Mouse (Mus musculus): Measurements from ENCODE around the gene H2al1g. TPM values are rescaled to one million over a fixed set of nuclear protein-coding genes. Genes with fewer than 3 reads are reported as not detected.
A peak's percentile ranks its signal among the peaks of the same experiment; 100 is the strongest.
"Not testable (repeated sequence)": the region's sequence is repeated elsewhere in the genome, so short reads cannot be mapped to it uniquely, and the experiment has no call there.

The H2al1g gene
- not detected in 2 replicates for total RNA-seq (2014; rRNA removed; ENCODE audit: low replicate concordance)
- polyA plus RNA-seq (2015; fragmentation: Nextera tagmentation; extraction: Ambion mirVana): not detected in 2 replicates

DNA sequence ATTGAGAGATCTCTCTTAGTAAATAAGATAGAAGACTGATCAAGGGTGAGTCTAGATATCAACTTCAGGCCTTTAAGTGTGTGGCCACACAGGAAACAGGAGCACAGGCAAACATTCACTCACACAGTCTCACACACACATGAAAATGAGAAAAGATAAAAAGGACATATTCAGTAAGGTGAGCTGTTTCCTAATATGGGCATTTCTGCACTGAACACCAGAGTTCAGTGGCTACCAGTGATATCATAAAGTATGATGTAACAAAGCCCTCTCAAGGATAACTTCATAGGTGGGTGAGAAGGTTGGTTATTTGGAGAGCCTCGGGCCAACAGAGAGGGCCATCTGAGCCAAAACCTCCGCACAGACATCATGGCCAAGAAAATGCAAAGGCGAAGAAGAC, at the start of gene H2al1g:
H2al1g (plus strand) TSS at position 301 of the 400 bp plus-strand sequence.
- not testable (repeated sequence) for H3K4me2 ChIP-seq (ENCODE audit: low read depth, low read length); H3K9ac ChIP-seq (replicated peaks; ENCODE audit: low read depth, low read length); DNase-seq (ENCODE audit: low spot score); H3K4me3 ChIP-seq (ENCODE audit: low read depth, low read length); H3K36me3 ChIP-seq (replicated peaks; ENCODE audit: control insufficient read depth, insufficient read depth, low read length); H3K27ac ChIP-seq (ENCODE audit: low read depth); H3K4me1 ChIP-seq (ENCODE audit: control insufficient read depth, insufficient read depth); H3K27me3 ChIP-seq (ENCODE audit: control insufficient read depth, insufficient read depth, low read length); H3K9me3 ChIP-seq (replicated peaks; ENCODE audit: control insufficient read depth, low read length); ATAC-seq (ENCODE audit: insufficient read depth, low read depth)
- WGBS: no CpG with 5 or more reads among the region's 3 CpGs

DNA sequence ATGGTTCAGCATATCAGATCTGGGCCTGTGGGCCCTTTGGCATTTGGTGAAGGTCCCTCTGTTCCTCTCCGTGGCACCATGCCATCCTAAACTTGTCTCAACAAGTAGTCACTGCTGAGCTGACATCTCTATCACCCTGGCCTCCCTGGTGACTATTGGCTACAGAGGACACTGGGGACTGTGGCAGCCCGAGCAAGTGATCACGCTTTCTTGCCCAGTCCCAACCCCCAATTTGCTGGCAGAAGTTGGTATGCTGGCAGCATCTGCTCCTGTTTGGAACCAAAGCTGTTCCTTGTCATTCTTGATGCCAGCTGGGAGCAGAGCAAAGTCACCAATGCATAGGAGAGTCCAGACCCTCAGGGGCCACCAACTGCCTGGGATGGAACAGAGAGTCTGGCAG, 49.0 kb upstream of the H2al1g start:
- H3K9me3 ChIP-seq (replicated peaks; ENCODE audit: control insufficient read depth, low read length): no peaks in the 10 kb centered on the region
- no peaks in the 10 kb centered on the region for H3K27me3 ChIP-seq (ENCODE audit: control insufficient read depth, insufficient read depth, low read length)
- no peak overlapping the region for H3K9ac ChIP-seq (replicated peaks; ENCODE audit: low read depth, low read length)
- no peaks in the 10 kb centered on the region for H3K36me3 ChIP-seq (replicated peaks; ENCODE audit: control insufficient read depth, insufficient read depth, low read length)
- 75% methylated on average over 3 of the region's 3 CpGs for WGBS
- no peak overlapping the region for H3K4me2 ChIP-seq (ENCODE audit: low read depth, low read length)
- no peaks in the 10 kb centered on the region for H3K4me1 ChIP-seq (ENCODE audit: control insufficient read depth, insufficient read depth)
- DNase-seq (ENCODE audit: low spot score): no peak
- H3K27ac ChIP-seq (ENCODE audit: low read depth): no peak overlapping the region
- no peak overlapping the region for H3K4me3 ChIP-seq (ENCODE audit: low read depth, low read length)
- TF ChIP-seq CTCF (IDR thresholded peaks at IDR 0.05; ENCODE audit: low read depth) (no peak), EP300 (IDR thresholded peaks at IDR 0.05; ENCODE audit: low read depth) (no peak)
- ATAC-seq (ENCODE audit: insufficient read depth, low read depth): no peak

GRCm38 (mm10) chrX:11273190-11273589, 44.9 kb upstream of the H2al1g start:
- 69% methylated on average over 3 of the region's 3 CpGs for WGBS
- TF ChIP-seq EP300 (IDR thresholded peaks at IDR 0.05; ENCODE audit: low read depth) (no peak), CTCF (IDR thresholded peaks at IDR 0.05; ENCODE audit: low read depth) (no peak)
- H3K9me3 ChIP-seq (replicated peaks; ENCODE audit: control insufficient read depth, low read length): no peaks in the 10 kb centered on the region
- no peak for ATAC-seq (ENCODE audit: insufficient read depth, low read depth)
- H3K27me3 ChIP-seq (ENCODE audit: control insufficient read depth, insufficient read depth, low read length): no peaks in the 10 kb centered on the region; the same call in 1 of the 2 replicates
- no peak overlapping the region for H3K9ac ChIP-seq (replicated peaks; ENCODE audit: low read depth, low read length)
- no peak for DNase-seq (ENCODE audit: low spot score)
- H3K4me2 ChIP-seq (ENCODE audit: low read depth, low read length): no peak overlapping the region
- H3K36me3 ChIP-seq (replicated peaks; ENCODE audit: control insufficient read depth, insufficient read depth, low read length): no peaks in the 10 kb centered on the region
- H3K4me3 ChIP-seq (ENCODE audit: low read depth, low read length): no peak overlapping the region
- no peaks in the 10 kb centered on the region for H3K4me1 ChIP-seq (ENCODE audit: control insufficient read depth, insufficient read depth)
- no peak overlapping the region for H3K27ac ChIP-seq (ENCODE audit: low read depth)

DNA sequence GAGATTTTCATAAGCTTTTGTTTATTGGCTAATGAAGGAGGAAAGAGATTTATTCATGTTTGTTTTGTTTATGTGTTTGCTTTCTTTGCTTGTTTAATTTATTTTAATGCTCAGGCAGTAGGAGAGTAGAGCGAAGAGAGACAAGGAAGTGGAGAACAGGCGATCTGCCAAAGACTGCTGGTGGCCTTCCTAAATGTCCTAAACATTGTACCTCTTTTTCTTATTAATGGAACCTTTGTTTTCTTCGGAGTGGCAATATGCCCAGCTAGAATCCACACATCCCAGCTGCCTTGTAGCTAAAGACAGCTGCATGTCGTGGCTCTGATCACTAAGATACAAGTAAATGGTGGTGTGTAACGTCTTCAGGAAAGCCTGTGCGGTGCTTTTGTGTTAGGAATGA, 41.0 kb upstream of the H2al1g start:
- Histone ChIP-seq H3K9ac (replicated peaks; ENCODE audit: low read depth, low read length) (no peak overlapping the region), H3K9me3 (replicated peaks; ENCODE audit: control insufficient read depth, low read length) (no peaks in the 10 kb centered on the region), H3K4me1 (ENCODE audit: control insufficient read depth, insufficient read depth) (no peaks in the 10 kb centered on the region), H3K36me3 (replicated peaks; ENCODE audit: control insufficient read depth, insufficient read depth, low read length) (no peaks in the 10 kb centered on the region), H3K4me3 (ENCODE audit: low read depth, low read length) (no peak overlapping the region), H3K4me2 (ENCODE audit: low read depth, low read length) (no peak overlapping the region), H3K27ac (ENCODE audit: low read depth) (no peak overlapping the region), H3K27me3 (ENCODE audit: control insufficient read depth, insufficient read depth, low read length) (no peaks in the 10 kb centered on the region; the same call in 1 of the 2 replicates)
- no peak for ATAC-seq (ENCODE audit: insufficient read depth, low read depth)
- TF ChIP-seq EP300 (IDR thresholded peaks at IDR 0.05; ENCODE audit: low read depth): no peak
- no peak for TF ChIP-seq CTCF (IDR thresholded peaks at IDR 0.05; ENCODE audit: low read depth)
- 75% methylated on average over 6 of the region's 6 CpGs for WGBS
- DNase-seq (ENCODE audit: low spot score): no peak

DNA sequence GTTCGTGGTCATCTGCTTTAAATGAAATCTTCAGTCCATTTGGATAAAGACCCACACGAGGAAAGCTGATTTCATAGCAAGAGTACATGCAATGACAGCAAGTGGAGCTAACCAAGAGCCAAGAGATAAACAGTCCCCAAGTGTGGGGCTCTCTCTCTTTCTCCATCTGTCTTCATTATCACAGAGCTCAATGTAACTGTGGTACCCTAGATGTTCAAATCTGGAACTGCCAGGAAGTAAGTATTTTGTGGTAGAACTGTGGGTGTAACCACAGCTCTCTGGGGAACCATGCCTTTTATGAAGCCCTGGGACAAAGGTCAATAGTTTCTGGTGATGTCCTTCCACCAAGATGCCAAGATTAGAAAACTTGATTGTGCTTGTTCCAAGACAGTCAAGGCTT, 37.3 kb upstream of the H2al1g start:
- H3K27me3 ChIP-seq (ENCODE audit: control insufficient read depth, insufficient read depth, low read length): no peaks in the 10 kb centered on the region; the same call in 1 of the 2 replicates
- 48% methylated on average over 2 of the region's 2 CpGs for WGBS
- no peak overlapping the region for H3K27ac ChIP-seq (ENCODE audit: low read depth)
- no peak overlapping the region for H3K4me2 ChIP-seq (ENCODE audit: low read depth, low read length)
- no peak overlapping the region for H3K4me3 ChIP-seq (ENCODE audit: low read depth, low read length)
- H3K9me3 ChIP-seq (replicated peaks; ENCODE audit: control insufficient read depth, low read length): no peaks in the 10 kb centered on the region
- ATAC-seq (ENCODE audit: insufficient read depth, low read depth) (no peak), DNase-seq (ENCODE audit: low spot score) (no peak)
- no peak for TF ChIP-seq EP300 (IDR thresholded peaks at IDR 0.05; ENCODE audit: low read depth)
- TF ChIP-seq CTCF (IDR thresholded peaks at IDR 0.05; ENCODE audit: low read depth): no peak
- H3K9ac ChIP-seq (replicated peaks; ENCODE audit: low read depth, low read length): no peak overlapping the region
- H3K4me1 ChIP-seq (ENCODE audit: control insufficient read depth, insufficient read depth): no peaks in the 10 kb centered on the region
- no peaks in the 10 kb centered on the region for H3K36me3 ChIP-seq (replicated peaks; ENCODE audit: control insufficient read depth, insufficient read depth, low read length)

GRCm38 (mm10) chrX:11288306-11288882, 29.7 kb upstream of the H2al1g start:
- Histone ChIP-seq H3K27me3 (ENCODE audit: control insufficient read depth, insufficient read depth, low read length) (0 out of 2 replicates have a peak, but pooled peaks cover 2% of the 10 kb centered on the region), H3K36me3 (replicated peaks; ENCODE audit: control insufficient read depth, insufficient read depth, low read length) (no peaks in the 10 kb centered on the region), H3K4me1 (ENCODE audit: control insufficient read depth, insufficient read depth) (no peaks in the 10 kb centered on the region), H3K4me2 (ENCODE audit: low read depth, low read length) (no peak overlapping the region), H3K9ac (replicated peaks; ENCODE audit: low read depth, low read length) (no peak overlapping the region), H3K27ac (ENCODE audit: low read depth) (no peak overlapping the region), H3K9me3 (replicated peaks; ENCODE audit: control insufficient read depth, low read length) (no peaks in the 10 kb centered on the region), H3K4me3 (ENCODE audit: low read depth, low read length) (no peak overlapping the region)
- 39% methylated on average over 14 of the region's 14 CpGs for WGBS
- TF ChIP-seq CTCF (IDR thresholded peaks at IDR 0.05; ENCODE audit: low read depth): no peak
- TF ChIP-seq EP300 (IDR thresholded peaks at IDR 0.05; ENCODE audit: low read depth): no peak
- DNase-seq (ENCODE audit: low spot score) (peak; percentile 46), ATAC-seq (ENCODE audit: insufficient read depth, low read depth) (peak; percentile 82)
